Comparison of ENCODE assay signal across 21 mouse cellular contexts in genomic region chr17:5055412-5055811, GRCm38 (mm10).
DNase-seq lines count a peak whose midpoint lies in the region; ATAC-seq and TF ChIP-seq lines count a peak whose summit lies in the region.
"Had no signal": no experiment of that assay in that cellular context is flagged by ENCODE, and none has a peak within 500 bp of the region (broad histone marks: within the 10 kb centered on the region; RNA-seq: fewer than 3 reads in every experiment).

No protein-coding gene starts in this region.

- no peak for TF ChIP-seq CTCF in gastrocnemius, adult 2 months (IDR thresholded peaks at IDR 0.05)
- TF ChIP-seq CTCF in bone marrow macrophage, adult 2 months (IDR thresholded peaks at IDR 0.05; ENCODE audit: low read depth, low read length) = no peak

- peak; percentile 65 for ATAC-seq in granulocyte monocyte progenitor cell, adult 5-6 weeks (replicated peaks; ENCODE audit: poor library complexity, severe bottlenecking)
- ATAC-seq: forebrain, embryonic 14.5 days; forebrain, embryonic 16.5 days had no signal

- intact Hi-C loops in gastrocnemius, adult 2 months (cut with DNase I) = loop anchor here (5.0 kb wide), 1 partner anchor 43 kb away; no protein-coding TSS in a partner anchor
- intact Hi-C loops in left cerebral cortex, postnatal 10 days (cut with DNase I) = loop anchor here (5.0 kb wide), 1 partner anchor 48 kb away; no protein-coding TSS in a partner anchor

- TF ChIP-seq POLR2A in bone marrow macrophage, adult 2 months (IDR thresholded peaks at IDR 0.05; ENCODE audit: borderline replicate concordance, low read depth, low read length) = no peak

- no peak for DNase-seq in gastrocnemius, adult 2 months
- no peak for DNase-seq in gastrocnemius, postnatal 4 days (ENCODE audit: low spot score in 2 of 2)
- DNase-seq in left cerebral cortex, postnatal 10 days (ENCODE audit: extremely low spot score in 1 of 2, low spot score in 2 of 2) = no peak
- no peak for DNase-seq in adipocyte (ENCODE audit: low spot score)
- DNase-seq: adrenal gland, postnatal 10 days; adrenal gland, postnatal 36 days; cerebellum, adult 11 months; cerebellum, adult 18-20 months; cerebellum, adult 8-10 months; cerebellum, adult 9-11 months; cerebellum, postnatal 36 days; embryo, embryonic 11 days had no signal

- H3K4me3 ChIP-seq in gastrocnemius, adult 2 months = no peak overlapping the region
- no peak overlapping the region for H3K4me3 ChIP-seq in bone marrow macrophage, adult 2 months (ENCODE audit: insufficient read depth, low read length)
- H3K4me3 ChIP-seq: embryonic facial prominence, embryonic 13.5 days; embryonic facial prominence, embryonic 15.5 days; erythroblast, embryonic 14.5 days; forebrain, embryonic 10.5 days; forebrain, embryonic 12.5 days had no signal

- H3K27ac ChIP-seq in gastrocnemius, adult 2 months = 0 out of 2 replicates have a peak overlapping the region, but pooled peaks have one; percentile 20
- H3K27ac ChIP-seq in bone marrow macrophage, adult 2 months (ENCODE audit: insufficient read depth, low read depth, low read length) = peak overlapping the region; percentile 9; the same call in 1 of the 2 replicates
- H3K27ac ChIP-seq: embryonic facial prominence, embryonic 13.5 days; embryonic facial prominence, embryonic 15.5 days; forebrain, embryonic 10.5 days; forebrain, embryonic 12.5 days had no signal

- peaks cover 43% of the 10 kb centered on the region for H3K4me1 ChIP-seq in bone marrow macrophage, adult 2 months (ENCODE audit: control insufficient read depth, insufficient read depth, low read length)
